13 mouse cellular contexts compared by ENCODE assay signal in the genomic region with DNA sequence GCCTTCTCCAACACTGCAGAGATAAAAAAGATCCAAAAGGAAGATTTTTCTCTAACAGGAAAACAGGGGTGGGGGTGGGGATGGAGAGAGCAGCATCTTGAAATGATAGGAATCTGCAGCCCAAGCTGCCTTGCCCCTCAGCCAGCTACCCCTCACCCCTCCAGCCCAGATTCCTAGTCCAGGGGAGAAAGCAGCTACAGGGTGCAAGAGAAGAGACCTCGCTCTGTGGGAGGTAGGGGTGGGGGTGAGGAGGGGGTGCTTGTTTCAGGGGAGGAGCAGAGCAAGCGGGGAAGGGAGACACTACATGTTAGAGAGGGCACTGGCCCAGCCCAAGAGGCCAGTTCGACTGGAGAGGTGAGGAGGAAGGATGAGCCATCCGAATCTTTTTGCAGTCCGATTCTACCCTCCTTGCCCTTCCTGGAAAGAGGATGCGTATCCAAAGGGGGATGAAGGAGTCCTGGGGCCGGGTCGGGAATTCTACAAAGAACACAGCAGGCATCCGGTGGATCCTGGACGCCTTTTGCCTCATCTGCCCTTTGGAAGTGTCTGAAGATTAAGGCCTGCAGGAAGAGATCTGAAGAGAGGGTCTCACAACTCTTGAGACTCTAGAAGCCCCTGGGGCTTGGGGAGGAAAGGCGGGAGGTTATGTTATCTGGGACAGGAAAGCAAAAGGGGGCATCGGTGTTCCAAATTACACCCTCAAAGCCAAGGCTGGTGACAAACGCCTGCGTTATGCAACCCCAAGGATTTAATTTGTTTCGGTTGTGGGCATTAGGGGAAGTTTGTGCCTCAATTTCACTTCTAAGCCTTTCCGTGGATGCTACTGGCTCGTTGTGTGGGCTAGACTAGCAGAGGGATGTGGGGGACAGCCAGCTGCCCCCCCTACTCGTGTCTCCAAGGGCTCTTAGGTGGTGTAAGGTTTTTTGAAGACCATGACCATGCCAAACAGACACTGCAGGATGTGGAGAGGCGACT. TPM values are rescaled to one million over a fixed set of nuclear protein-coding genes. Genes with fewer than 3 reads are reported as not detected.
A peak's percentile ranks its signal among the peaks of the same experiment; 100 is the strongest.
DNase-seq lines count a peak whose midpoint lies in the region; ATAC-seq and TF ChIP-seq lines count a peak whose summit lies in the region.
"Had no signal": no experiment of that assay in that cellular context is flagged by ENCODE, and none has a peak within 500 bp of the region (broad histone marks: within the 10 kb centered on the region; RNA-seq: fewer than 3 reads in every experiment).

No protein-coding gene starts in this region.

- H3K27me3 ChIP-seq in heart, embryonic 10.5 days (ENCODE audit: insufficient read depth, poor library complexity, severe bottlenecking) = peaks cover 70% of the 10 kb centered on the region
- H3K27me3 ChIP-seq in lung, postnatal 0 days (replicated peaks; ENCODE audit: insufficient read depth, low read length) = peaks cover 20% of the 10 kb centered on the region; the same call in 1 of the 2 replicates
- H3K27me3 ChIP-seq in limb, embryonic 12.5 days = peaks cover 68% of the 10 kb centered on the region
- peaks cover 45% of the 10 kb centered on the region for H3K27me3 ChIP-seq in stomach, embryonic 15.5 days (replicated peaks)

- H3K9me3 ChIP-seq in heart, embryonic 10.5 days = no peaks in the 10 kb centered on the region
- H3K9me3 ChIP-seq in lung, postnatal 0 days (ENCODE audit: low read length) = no peaks in the 10 kb centered on the region
- no peaks in the 10 kb centered on the region for H3K9me3 ChIP-seq in limb, embryonic 12.5 days
- no peaks in the 10 kb centered on the region for H3K9me3 ChIP-seq in stomach, embryonic 15.5 days

- intact Hi-C loops in heart, postnatal 25 days (cut with DNase I) = no loop called here

- peak overlapping the region; percentile 89; the same call in 1 of the 2 replicates for H3K4me2 ChIP-seq in lung, postnatal 0 days (replicated peaks; ENCODE audit: low read depth, low read length)
- H3K4me2 ChIP-seq in limb, embryonic 12.5 days = peak overlapping the region; percentile 79
- peak overlapping the region; percentile 90 for H3K4me2 ChIP-seq in stomach, embryonic 15.5 days

- 0 out of 2 replicates have a peak overlapping the region, but pooled peaks have one; percentile 81 for H3K27ac ChIP-seq in heart, embryonic 10.5 days
- H3K27ac ChIP-seq in lung, postnatal 0 days (ENCODE audit: low read length) = no peak overlapping the region
- H3K27ac ChIP-seq in limb, embryonic 12.5 days = no peak overlapping the region
- no peak overlapping the region for H3K27ac ChIP-seq in stomach, embryonic 15.5 days
- H3K27ac ChIP-seq: gastrocnemius, adult 2 months; liver, embryonic 14.5 days had no signal

- H3K9ac ChIP-seq in lung, postnatal 0 days (replicated peaks; ENCODE audit: low read depth) = no peak overlapping the region
- H3K9ac ChIP-seq in limb, embryonic 12.5 days (replicated peaks) = no peak overlapping the region
- H3K9ac ChIP-seq in stomach, embryonic 15.5 days = no peak overlapping the region
- H3K9ac ChIP-seq: liver, embryonic 14.5 days had no signal

- TF ChIP-seq EP300 in lung, postnatal 0 days (IDR thresholded peaks at IDR 0.05) = no peak

- no peak for TF ChIP-seq CTCF in lung, postnatal 0 days (IDR thresholded peaks at IDR 0.05)

- peak; percentile 62 for DNase-seq in heart, embryonic 10.5 days (ENCODE audit: low spot score)
- no peak for DNase-seq in heart, postnatal 25 days (ENCODE audit: low spot score)
- DNase-seq in lung, postnatal 0 days (ENCODE audit: low spot score) = no peak
- no peak for DNase-seq in lung, postnatal 36 days
- DNase-seq in cerebellum, adult 18-20 months = no peak
- DNase-seq in cerebellum, adult 9-11 months = no peak
- DNase-seq: B cell, adult 2 months; gastrocnemius, adult 2 months; kidney, postnatal 14 days; right cerebral cortex, postnatal 25 days had no signal

- WGBS in heart, embryonic 10.5 days = 4% methylated on average over 19 of the region's 19 CpGs
- 26% methylated on average over 19 of the region's 19 CpGs for WGBS in lung, postnatal 0 days
- WGBS in limb, embryonic 12.5 days = 11% methylated on average over 19 of the region's 19 CpGs
- 21% methylated on average over 19 of the region's 19 CpGs for WGBS in stomach, embryonic 15.5 days

- ATAC-seq in lung, postnatal 0 days = no peak
- no peak for ATAC-seq in limb, embryonic 12.5 days (ENCODE audit: insufficient number of reproducible peaks, insufficient read depth, low FRiP score, low TSS enrichment, low read depth)
- ATAC-seq in stomach, embryonic 15.5 days (ENCODE audit: insufficient read depth, low FRiP score, low read depth) = no peak

- H3K36me3 ChIP-seq in heart, embryonic 10.5 days = peaks cover 7% of the 10 kb centered on the region
- no peaks in the 10 kb centered on the region for H3K36me3 ChIP-seq in lung, postnatal 0 days (ENCODE audit: insufficient read depth, low read length)
- H3K36me3 ChIP-seq in limb, embryonic 12.5 days = peaks cover under 1% of the 10 kb centered on the region; the same call in 1 of the 2 replicates
- H3K36me3 ChIP-seq in stomach, embryonic 15.5 days = no peaks in the 10 kb centered on the region

- H3K4me1 ChIP-seq in heart, embryonic 10.5 days = peaks cover 64% of the 10 kb centered on the region
- H3K4me1 ChIP-seq in lung, postnatal 0 days (ENCODE audit: insufficient read depth, low read depth, low read length) = no peaks in the 10 kb centered on the region
- H3K4me1 ChIP-seq in limb, embryonic 12.5 days (replicated peaks) = peaks cover 39% of the 10 kb centered on the region
- H3K4me1 ChIP-seq in stomach, embryonic 15.5 days = peaks cover 27% of the 10 kb centered on the region

- peak overlapping the region; percentile 68 for H3K4me3 ChIP-seq in heart, embryonic 10.5 days
- no peak overlapping the region for H3K4me3 ChIP-seq in lung, postnatal 0 days (ENCODE audit: low read depth, low read length)
- H3K4me3 ChIP-seq in limb, embryonic 12.5 days (replicated peaks) = peak overlapping the region; percentile 57
- peak overlapping the region; percentile 54; the same call in 1 of the 2 replicates for H3K4me3 ChIP-seq in stomach, embryonic 15.5 days (replicated peaks)

RNA-seq across cellular contexts. Expression of a gene that starts 1.4 kb away (rescaled TPM):
- 1.3 and 1.6 TPM in 2 replicates for polyA plus RNA-seq in heart, embryonic 10.5 days (2016; fragmentation: Nextera tagmentation; extraction: Ambion mirVana)
- 1 to 10 TPM; 1.0 to 1.9 TPM for total RNA-seq in heart, postnatal 25 days (2021)
- polyA plus RNA-seq in lung, postnatal 0 days (2015; fragmentation: Nextera tagmentation; extraction: Ambion mirVana) = 0.44 and 0.88 TPM in 2 replicates
- 0.69 and 0.70 TPM in 2 replicates for polyA plus RNA-seq in limb, embryonic 12.5 days (2016; fragmentation: Nextera tagmentation; extraction: Ambion mirVana)
- polyA plus RNA-seq in stomach, embryonic 15.5 days (2015; fragmentation: Nextera tagmentation; extraction: Ambion mirVana) = 2.8 and 3.6 TPM in 2 replicates
